Mouse (Mus musculus) small intestine, adult 2 months (tissue): ENCODE measurements around the gene Snorc.
"Not testable (repeated sequence)": the region's sequence is repeated elsewhere in the genome, so short reads cannot be mapped to it uniquely, and the experiment has no call there.

ENCODE experiments used
- CTCF ChIP-seq: fragments of 200-500 bp; IDR thresholded peaks from 2 replicates; pipeline ENCODE4 v1.5.1; 2012; ENCODE audit warnings: low read depth, mild to moderate bottlenecking, control low read depth, inconsistent platforms, low read length, moderate library complexity, mixed read lengths; ENCODE audit not compliant: insufficient replicate concordance, insufficient read length; ENCODE audit errors: extremely low read depth
- POLR2A ChIP-seq: fragments of 200-500 bp; IDR thresholded peaks from 2 replicates; pipeline ENCODE4 v1.6.1; 2012; ENCODE audit warnings: low read depth, mild to moderate bottlenecking, control low read depth, inconsistent platforms, low read length, moderate library complexity

- TF ChIP-seq POLR2A, CTCF: not testable (repeated sequence)
Observed at GRCm38 (mm10) chr1:87459856-87460255, 10.2 kb upstream of the Snorc start.
